Mouse (Mus musculus) CD8-positive naive resting alpha-beta T cell, adult 2 months (primary cell): ENCODE results near the gene Cacna1e.

ENCODE experiments used
- DNase-seq, 2 experiments: peaks; one replicate each; pipeline ENCODE4 v3.0.0; 2022; ENCODE audit warnings: low read depth in 2 of 2, low spot score in 2 of 2

Gene Cacna1e

GRCm38 (mm10) chr1:154528803-154529202 lies 355.5 kb downstream of the Cacna1e start:
- no peak for DNase-seq

GRCm38 (mm10) chr1:154520715-154521114 lies 363.6 kb downstream of the Cacna1e start:
- DNase-seq: no peak

- DNase-seq: no peak
These were observed 369.0 kb downstream of the Cacna1e start for GRCm38 (mm10) chr1:154515350-154515749.

GRCm38 (mm10) chr1:154511736-154512135 lies 372.6 kb downstream of the Cacna1e start:
- DNase-seq: no peak

- DNase-seq: no peak
These were observed 380.3 kb downstream of the Cacna1e start for GRCm38 (mm10) chr1:154504005-154504404.

GRCm38 (mm10) chr1:154500869-154501268 lies 383.4 kb downstream of the Cacna1e start:
- DNase-seq: no peak

GRCm38 (mm10) chr1:154500187-154500866 lies 384.0 kb downstream of the Cacna1e start:
- no peak for DNase-seq

- no peak for DNase-seq
These were observed 385.5 kb downstream of the Cacna1e start for GRCm38 (mm10) chr1:154498821-154499220.

- no peak for DNase-seq
These were observed 393.2 kb downstream of the Cacna1e start for GRCm38 (mm10) chr1:154491071-154491470.

GRCm38 (mm10) chr1:154476671-154477070 lies 407.6 kb downstream of the Cacna1e start:
- DNase-seq: no peak

GRCm38 (mm10) chr1:154475706-154476105 lies 408.6 kb downstream of the Cacna1e start:
- no peak for DNase-seq

GRCm38 (mm10) chr1:154474156-154474555 lies 410.1 kb downstream of the Cacna1e start:
- DNase-seq: no peak

GRCm38 (mm10) chr1:154467265-154467664 lies 417.0 kb downstream of the Cacna1e start:
- DNase-seq: no peak

GRCm38 (mm10) chr1:154461521-154461920 lies 422.8 kb downstream of the Cacna1e start:
- DNase-seq: no peak

GRCm38 (mm10) chr1:154460067-154460466 lies 424.2 kb downstream of the Cacna1e start:
- no peak for DNase-seq

- no peak for DNase-seq
These were observed 425.7 kb downstream of the Cacna1e start for GRCm38 (mm10) chr1:154458601-154459000.

GRCm38 (mm10) chr1:154450799-154451198 lies 433.5 kb downstream of the Cacna1e start:
- DNase-seq: no peak

GRCm38 (mm10) chr1:154446456-154446855 lies 437.8 kb downstream of the Cacna1e start:
- no peak for DNase-seq

GRCm38 (mm10) chr1:154433520-154433919 lies 450.8 kb downstream of the Cacna1e start:
- no peak for DNase-seq

GRCm38 (mm10) chr1:154433112-154433511 lies 451.2 kb downstream of the Cacna1e start:
- no peak for DNase-seq

GRCm38 (mm10) chr1:154428276-154428675 lies 456.0 kb downstream of the Cacna1e start:
- DNase-seq: no peak

- DNase-seq: no peak
These were observed 466.0 kb downstream of the Cacna1e start for GRCm38 (mm10) chr1:154418278-154418677.
